Comparison of ENCODE assay signal across 9 mouse cellular contexts in genomic region chr3:51888295-51888661, GRCm38 (mm10).
DNase-seq lines count a peak whose midpoint lies in the region; ATAC-seq lines count a peak whose summit lies in the region.
"Had no signal": no experiment of that assay in that cellular context is flagged by ENCODE, and none has a peak within 500 bp of the region (broad histone marks: within the 10 kb centered on the region; RNA-seq: fewer than 3 reads in every experiment).

No protein-coding gene starts in this region.

- H3K36me3 ChIP-seq in heart, embryonic 13.5 days: no peaks in the 10 kb centered on the region
- H3K36me3 ChIP-seq in embryonic facial prominence, embryonic 13.5 days: no peaks in the 10 kb centered on the region
- no peaks in the 10 kb centered on the region for H3K36me3 ChIP-seq in intestine, embryonic 16.5 days (ENCODE audit: control insufficient read depth, insufficient read depth, low read length)
- no peaks in the 10 kb centered on the region for H3K36me3 ChIP-seq in midbrain, embryonic 16.5 days (ENCODE audit: control insufficient read depth, insufficient read depth, low read length)
- H3K36me3 ChIP-seq: G1E had no signal

- H3K4me1 ChIP-seq in heart, embryonic 13.5 days: peaks cover 25% of the 10 kb centered on the region
- peaks cover 44% of the 10 kb centered on the region for H3K4me1 ChIP-seq in embryonic facial prominence, embryonic 13.5 days
- peaks cover 19% of the 10 kb centered on the region for H3K4me1 ChIP-seq in intestine, embryonic 16.5 days (ENCODE audit: control insufficient read depth, insufficient read depth, low read length)
- peaks cover 30% of the 10 kb centered on the region for H3K4me1 ChIP-seq in midbrain, embryonic 16.5 days (ENCODE audit: control insufficient read depth, insufficient read depth, low read length)

- no peak for ATAC-seq in heart, embryonic 13.5 days (ENCODE audit: extremely low read depth, insufficient number of reproducible peaks, low FRiP score, low TSS enrichment)
- ATAC-seq in embryonic facial prominence, embryonic 13.5 days (ENCODE audit: insufficient number of reproducible peaks, insufficient read depth, low FRiP score, low TSS enrichment, low read depth): no peak
- no peak for ATAC-seq in intestine, embryonic 16.5 days
- peak; percentile 47; the same call in 1 of the 2 replicates for ATAC-seq in midbrain, embryonic 16.5 days

- 4% methylated on average over 8 of the region's 8 CpGs for WGBS in heart, embryonic 13.5 days
- WGBS in embryonic facial prominence, embryonic 13.5 days: 3% methylated on average over 8 of the region's 8 CpGs
- WGBS in intestine, embryonic 16.5 days: 11% methylated on average over 7 of the region's 8 CpGs
- WGBS in midbrain, embryonic 16.5 days: 0% methylated on average over 5 of the region's 8 CpGs

- DNase-seq in heart, postnatal 10 days: no peak
- DNase-seq in thymus, postnatal 36 days: no peak
- DNase-seq in thymus, postnatal 4 days: no peak
- DNase-seq in adrenal gland, postnatal 36 days: no peak

- H3K27ac ChIP-seq in heart, embryonic 13.5 days (replicated peaks): no peak overlapping the region
- H3K27ac ChIP-seq in embryonic facial prominence, embryonic 13.5 days: peak overlapping the region; percentile 30; the same call in 1 of the 2 replicates
- no peak overlapping the region for H3K27ac ChIP-seq in intestine, embryonic 16.5 days (ENCODE audit: low read length)
- peak overlapping the region; percentile 85 for H3K27ac ChIP-seq in midbrain, embryonic 16.5 days (ENCODE audit: low read length)

- no peaks in the 10 kb centered on the region for H3K9me3 ChIP-seq in heart, embryonic 13.5 days
- H3K9me3 ChIP-seq in embryonic facial prominence, embryonic 13.5 days: no peaks in the 10 kb centered on the region
- no peaks in the 10 kb centered on the region for H3K9me3 ChIP-seq in intestine, embryonic 16.5 days (ENCODE audit: control insufficient read depth, low read length)
- H3K9me3 ChIP-seq in midbrain, embryonic 16.5 days (replicated peaks; ENCODE audit: control insufficient read depth, low read length, poor library complexity, severe bottlenecking): no peaks in the 10 kb centered on the region
- H3K9me3 ChIP-seq: G1E had no signal

- peak overlapping the region; percentile 38 for H3K9ac ChIP-seq in heart, embryonic 13.5 days
- peak overlapping the region; percentile 54 for H3K9ac ChIP-seq in embryonic facial prominence, embryonic 13.5 days
- H3K9ac ChIP-seq in intestine, embryonic 16.5 days (ENCODE audit: low read depth, low read length): peak overlapping the region; percentile 48; the same call in 1 of the 2 replicates
- H3K9ac ChIP-seq in midbrain, embryonic 16.5 days (ENCODE audit: low read depth, low read length): peak overlapping the region; percentile 49

- H3K27me3 ChIP-seq in heart, embryonic 13.5 days (replicated peaks): no peaks in the 10 kb centered on the region
- H3K27me3 ChIP-seq in embryonic facial prominence, embryonic 13.5 days: no peaks in the 10 kb centered on the region
- H3K27me3 ChIP-seq in intestine, embryonic 16.5 days (replicated peaks; ENCODE audit: control insufficient read depth, insufficient read depth, low read length): no peaks in the 10 kb centered on the region
- no peaks in the 10 kb centered on the region for H3K27me3 ChIP-seq in midbrain, embryonic 16.5 days (ENCODE audit: control insufficient read depth, insufficient read depth, low read depth, low read length)

- intact Hi-C loops in heart, postnatal 10 days (cut with DNase I): no loop called here

- peak overlapping the region; percentile 63 for H3K4me2 ChIP-seq in heart, embryonic 13.5 days
- H3K4me2 ChIP-seq in embryonic facial prominence, embryonic 13.5 days: peak overlapping the region; percentile 55
- H3K4me2 ChIP-seq in intestine, embryonic 16.5 days (ENCODE audit: low read depth, low read length): peak overlapping the region; percentile 47
- H3K4me2 ChIP-seq in midbrain, embryonic 16.5 days (ENCODE audit: low read length): peak overlapping the region; percentile 43

- peak overlapping the region; percentile 20 for H3K4me3 ChIP-seq in heart, embryonic 13.5 days
- peak overlapping the region; percentile 26; the same call in 1 of the 2 replicates for H3K4me3 ChIP-seq in embryonic facial prominence, embryonic 13.5 days
- no peak overlapping the region for H3K4me3 ChIP-seq in intestine, embryonic 16.5 days (ENCODE audit: low read length)
- H3K4me3 ChIP-seq in midbrain, embryonic 16.5 days (ENCODE audit: low read depth, low read length): no peak overlapping the region

Comparison
In these comparisons a context has a peak if more than half of its experiments do, and no peak if none do; other contexts are left out.
1. H3K27ac ChIP-seq: peak in embryonic facial prominence, embryonic 13.5 days (single experiment) and midbrain, embryonic 16.5 days (single experiment); none in heart, embryonic 13.5 days (single experiment) and intestine, embryonic 16.5 days (single experiment).
2. H3K4me3 ChIP-seq: peak in heart, embryonic 13.5 days (single experiment) and embryonic facial prominence, embryonic 13.5 days (single experiment); none in intestine, embryonic 16.5 days (single experiment) and midbrain, embryonic 16.5 days (single experiment).
3. Peak in every context shown above with its lines, with median percentiles within 50 percentile points of each other: H3K4me2 ChIP-seq and H3K9ac ChIP-seq.